Mouse (Mus musculus): Measurements from ENCODE around the gene Cdh24.
"Not testable (repeated sequence)": the region's sequence is repeated elsewhere in the genome, so short reads cannot be mapped to it uniquely, and the experiment has no call there.

Gene Cdh24

GRCm38 (mm10) chr14:54616226-54616825 is 24.8 kb downstream of the Cdh24 start:
- in situ Hi-C loops (cut with MboI; ENCODE audit: unreplicated experiment in 2 of 2), result no loop called here

- in situ Hi-C loops (cut with MboI; ENCODE audit: unreplicated experiment in 2 of 2), result not testable (repeated sequence)
Measured at GRCm38 (mm10) chr14:54614130-54614529, 27.0 kb downstream of the Cdh24 start.

- in situ Hi-C loops (cut with MboI; ENCODE audit: unreplicated experiment in 2 of 2), result no loop called here
Measured at GRCm38 (mm10) chr14:54610648-54611047, 30.5 kb downstream of the Cdh24 start.

GRCm38 (mm10) chr14:54609962-54610361 is 31.2 kb downstream of the Cdh24 start:
- in situ Hi-C loops (cut with MboI; ENCODE audit: unreplicated experiment in 2 of 2), result no loop called here

GRCm38 (mm10) chr14:54609245-54609644 is 31.9 kb downstream of the Cdh24 start:
- in situ Hi-C loops (cut with MboI; ENCODE audit: unreplicated experiment in 2 of 2), result no loop called here

GRCm38 (mm10) chr14:54607226-54607625 is 33.9 kb downstream of the Cdh24 start:
- in situ Hi-C loops (cut with MboI; ENCODE audit: unreplicated experiment in 2 of 2), result no loop called here

GRCm38 (mm10) chr14:54605752-54606321 is 35.3 kb downstream of the Cdh24 start, which contains the start of gene 4931414P19Rik:
TSS of gene 4931414P19Rik (minus strand) at chr14:54605993.
- in situ Hi-C loops (cut with MboI; ENCODE audit: unreplicated experiment in 2 of 2), result no loop called here

GRCm38 (mm10) chr14:54603686-54604085 is 37.5 kb downstream of the Cdh24 start:
- in situ Hi-C loops (cut with MboI; ENCODE audit: unreplicated experiment in 2 of 2), result loop anchor here in 1 of 2 experiments (5.0 kb wide), 1 partner anchor 36 kb away; no protein-coding TSS in a partner anchor

- in situ Hi-C loops (cut with MboI; ENCODE audit: unreplicated experiment in 2 of 2), result loop anchor here in 1 of 2 experiments (5.0 kb wide), 1 partner anchor 36 kb away; no protein-coding TSS in a partner anchor
Measured at GRCm38 (mm10) chr14:54603038-54603654, 38.0 kb downstream of the Cdh24 start.

- in situ Hi-C loops (cut with MboI; ENCODE audit: unreplicated experiment in 2 of 2), result loop anchor here in 1 of 2 experiments (5.0 kb wide), 1 partner anchor 35 kb away; no protein-coding TSS in a partner anchor
Measured at GRCm38 (mm10) chr14:54602613-54603012, 38.6 kb downstream of the Cdh24 start.

GRCm38 (mm10) chr14:54601601-54602000 is 39.6 kb downstream of the Cdh24 start:
- in situ Hi-C loops (cut with MboI; ENCODE audit: unreplicated experiment in 2 of 2), result loop anchor here in 1 of 2 experiments (5.0 kb wide), 1 partner anchor 34 kb away; no protein-coding TSS in a partner anchor

- in situ Hi-C loops (cut with MboI; ENCODE audit: unreplicated experiment in 2 of 2), result no loop called here
Measured at GRCm38 (mm10) chr14:54597084-54597483, 44.1 kb downstream of the Cdh24 start.

GRCm38 (mm10) chr14:54594631-54595414 is 46.3 kb downstream of the Cdh24 start:
- in situ Hi-C loops (cut with MboI; ENCODE audit: unreplicated experiment in 2 of 2), result no loop called here

- in situ Hi-C loops (cut with MboI; ENCODE audit: unreplicated experiment in 2 of 2), result no loop called here
Measured at GRCm38 (mm10) chr14:54594055-54594454, 47.1 kb downstream of the Cdh24 start.

GRCm38 (mm10) chr14:54592319-54592934 is 48.7 kb downstream of the Cdh24 start:
- in situ Hi-C loops (cut with MboI; ENCODE audit: unreplicated experiment in 2 of 2), result no loop called here

GRCm38 (mm10) chr14:54591056-54591455 is 50.1 kb downstream of the Cdh24 start:
- in situ Hi-C loops (cut with MboI; ENCODE audit: unreplicated experiment in 2 of 2), result no loop called here

GRCm38 (mm10) chr14:54583681-54584338 is 57.4 kb downstream of the Cdh24 start:
- in situ Hi-C loops (cut with MboI; ENCODE audit: unreplicated experiment in 2 of 2), result no loop called here

- in situ Hi-C loops (cut with MboI; ENCODE audit: unreplicated experiment in 2 of 2), result no loop called here
Measured at GRCm38 (mm10) chr14:54582536-54582935, 58.6 kb downstream of the Cdh24 start.

Data from v-Abl transformed pro-B cells (cell line).